Mouse (Mus musculus): ENCODE measurements at regions not wholly inside any gene's neighbourhood (a gene's known extent, or its start where the extent isn't known, plus 50 kb on each side); places are given as distances from the start of the nearest gene placed in this dataset.

- Histone ChIP-seq H3K9ac (ENCODE audit: low read depth, low read length, severe bottlenecking) (no peak overlapping the region), H3K36me3 (ENCODE audit: control insufficient read depth, insufficient read depth, low read length) (no peaks in the 10 kb centered on the region), H3K9me3 (ENCODE audit: control insufficient read depth, low read length) (no peaks in the 10 kb centered on the region), H3K4me1 (ENCODE audit: control insufficient read depth, insufficient read depth, low read length) (no peaks in the 10 kb centered on the region), H3K27ac (replicated peaks; ENCODE audit: low read depth, low read length) (no peak overlapping the region), H3K27me3 (ENCODE audit: control insufficient read depth, insufficient read depth, low read length) (no peaks in the 10 kb centered on the region), H3K4me2 (replicated peaks; ENCODE audit: low read depth, low read length, severe bottlenecking) (no peak overlapping the region), H3K4me3 (replicated peaks; ENCODE audit: low read length) (no peak overlapping the region)
- ATAC-seq (ENCODE audit: low FRiP score, low read depth): no peak
- 77% methylated on average over 9 of the region's 9 CpGs for WGBS
- no peak for TF ChIP-seq POLR2A (IDR thresholded peaks at IDR 0.05; ENCODE audit: borderline replicate concordance, extremely low read depth, insufficient read depth, insufficient read length)
- DNase-seq (ENCODE audit: low spot score): no peak
Measured at GRCm38 (mm10) chr1:94413043-94413442, 360.7 kb upstream of the Pdcd1 start.

- DNase-seq (ENCODE audit: low spot score): no peak
- Histone ChIP-seq H3K4me3 (replicated peaks; ENCODE audit: low read length) (no peak overlapping the region), H3K4me1 (ENCODE audit: control insufficient read depth, insufficient read depth, low read length) (no peaks in the 10 kb centered on the region), H3K9me3 (ENCODE audit: control insufficient read depth, low read length) (no peaks in the 10 kb centered on the region), H3K27ac (replicated peaks; ENCODE audit: low read depth, low read length) (no peak overlapping the region), H3K9ac (ENCODE audit: low read depth, low read length, severe bottlenecking) (no peak overlapping the region), H3K27me3 (ENCODE audit: control insufficient read depth, insufficient read depth, low read length) (no peaks in the 10 kb centered on the region), H3K4me2 (replicated peaks; ENCODE audit: low read depth, low read length, severe bottlenecking) (no peak overlapping the region), H3K36me3 (ENCODE audit: control insufficient read depth, insufficient read depth, low read length) (no peaks in the 10 kb centered on the region)
- TF ChIP-seq POLR2A (IDR thresholded peaks at IDR 0.05; ENCODE audit: borderline replicate concordance, extremely low read depth, insufficient read depth, insufficient read length): no peak
- no peak for ATAC-seq (ENCODE audit: low FRiP score, low read depth)
- WGBS: 71% methylated on average over 1 of the region's 1 CpGs
Measured at GRCm38 (mm10) chr1:94366606-94367005, 314.3 kb upstream of the Pdcd1 start.

- no peak for TF ChIP-seq POLR2A (IDR thresholded peaks at IDR 0.05; ENCODE audit: borderline replicate concordance, extremely low read depth, insufficient read depth, insufficient read length)
- no peaks in the 10 kb centered on the region for H3K27me3 ChIP-seq (ENCODE audit: control insufficient read depth, insufficient read depth, low read length)
- H3K4me3 ChIP-seq (replicated peaks; ENCODE audit: low read length): no peak overlapping the region
- ATAC-seq (ENCODE audit: low FRiP score, low read depth) (no peak), DNase-seq (ENCODE audit: low spot score) (no peak)
- no peak overlapping the region for H3K27ac ChIP-seq (replicated peaks; ENCODE audit: low read depth, low read length)
- 60% methylated on average over 1 of the region's 1 CpGs for WGBS
- no peaks in the 10 kb centered on the region for H3K4me1 ChIP-seq (ENCODE audit: control insufficient read depth, insufficient read depth, low read length)
- H3K36me3 ChIP-seq (ENCODE audit: control insufficient read depth, insufficient read depth, low read length): no peaks in the 10 kb centered on the region
- H3K9me3 ChIP-seq (ENCODE audit: control insufficient read depth, low read length): no peaks in the 10 kb centered on the region
- no peak overlapping the region for H3K9ac ChIP-seq (ENCODE audit: low read depth, low read length, severe bottlenecking)
- H3K4me2 ChIP-seq (replicated peaks; ENCODE audit: low read depth, low read length, severe bottlenecking): no peak overlapping the region
Measured at GRCm38 (mm10) chr1:94356996-94357395, 304.6 kb upstream of the Pdcd1 start.

GRCm38 (mm10) chr1:94355873-94356272, 303.5 kb upstream of the Pdcd1 start:
- no peak for TF ChIP-seq POLR2A (IDR thresholded peaks at IDR 0.05; ENCODE audit: borderline replicate concordance, extremely low read depth, insufficient read depth, insufficient read length)
- Histone ChIP-seq H3K4me3 (replicated peaks; ENCODE audit: low read length) (no peak overlapping the region), H3K4me2 (replicated peaks; ENCODE audit: low read depth, low read length, severe bottlenecking) (no peak overlapping the region), H3K36me3 (ENCODE audit: control insufficient read depth, insufficient read depth, low read length) (no peaks in the 10 kb centered on the region), H3K4me1 (ENCODE audit: control insufficient read depth, insufficient read depth, low read length) (no peaks in the 10 kb centered on the region), H3K27ac (replicated peaks; ENCODE audit: low read depth, low read length) (no peak overlapping the region), H3K27me3 (ENCODE audit: control insufficient read depth, insufficient read depth, low read length) (no peaks in the 10 kb centered on the region), H3K9me3 (ENCODE audit: control insufficient read depth, low read length) (no peaks in the 10 kb centered on the region), H3K9ac (ENCODE audit: low read depth, low read length, severe bottlenecking) (no peak overlapping the region)
- ATAC-seq (ENCODE audit: low FRiP score, low read depth) (no peak), DNase-seq (ENCODE audit: low spot score) (no peak)
- WGBS: 71% methylated on average over 3 of the region's 3 CpGs

- Histone ChIP-seq H3K27ac (replicated peaks; ENCODE audit: low read depth, low read length) (no peak overlapping the region), H3K27me3 (ENCODE audit: control insufficient read depth, insufficient read depth, low read length) (no peaks in the 10 kb centered on the region), H3K9me3 (ENCODE audit: control insufficient read depth, low read length) (no peaks in the 10 kb centered on the region), H3K4me1 (ENCODE audit: control insufficient read depth, insufficient read depth, low read length) (no peaks in the 10 kb centered on the region), H3K36me3 (ENCODE audit: control insufficient read depth, insufficient read depth, low read length) (no peaks in the 10 kb centered on the region), H3K9ac (ENCODE audit: low read depth, low read length, severe bottlenecking) (no peak overlapping the region), H3K4me3 (replicated peaks; ENCODE audit: low read length) (no peak overlapping the region), H3K4me2 (replicated peaks; ENCODE audit: low read depth, low read length, severe bottlenecking) (no peak overlapping the region)
- 78% methylated on average over 2 of the region's 2 CpGs for WGBS
- TF ChIP-seq POLR2A (IDR thresholded peaks at IDR 0.05; ENCODE audit: borderline replicate concordance, extremely low read depth, insufficient read depth, insufficient read length): no peak
- DNase-seq (ENCODE audit: low spot score) (no peak), ATAC-seq (ENCODE audit: low FRiP score, low read depth) (no peak)
Measured at GRCm38 (mm10) chr1:94342576-94342975, 290.2 kb upstream of the Pdcd1 start.

GRCm38 (mm10) chr1:94341237-94341636, 288.9 kb upstream of the Pdcd1 start:
- H3K9me3 ChIP-seq (ENCODE audit: control insufficient read depth, low read length): no peaks in the 10 kb centered on the region
- no peak for TF ChIP-seq POLR2A (IDR thresholded peaks at IDR 0.05; ENCODE audit: borderline replicate concordance, extremely low read depth, insufficient read depth, insufficient read length)
- H3K27me3 ChIP-seq (ENCODE audit: control insufficient read depth, insufficient read depth, low read length): no peaks in the 10 kb centered on the region
- no peaks in the 10 kb centered on the region for H3K4me1 ChIP-seq (ENCODE audit: control insufficient read depth, insufficient read depth, low read length)
- no peak overlapping the region for H3K4me3 ChIP-seq (replicated peaks; ENCODE audit: low read length)
- no peak overlapping the region for H3K27ac ChIP-seq (replicated peaks; ENCODE audit: low read depth, low read length)
- no peak overlapping the region for H3K9ac ChIP-seq (ENCODE audit: low read depth, low read length, severe bottlenecking)
- WGBS: 77% methylated on average over 3 of the region's 3 CpGs
- no peak for DNase-seq (ENCODE audit: low spot score)
- H3K4me2 ChIP-seq (replicated peaks; ENCODE audit: low read depth, low read length, severe bottlenecking): no peak overlapping the region
- no peak for ATAC-seq (ENCODE audit: low FRiP score, low read depth)
- no peaks in the 10 kb centered on the region for H3K36me3 ChIP-seq (ENCODE audit: control insufficient read depth, insufficient read depth, low read length)
